Mouse (Mus musculus) adrenal gland, postnatal 36 days (tissue): ENCODE measurements at regions not wholly inside any gene's neighbourhood (a gene's known extent, or its start where the extent isn't known, plus 50 kb on each side); places are given as distances from the start of the nearest gene placed in this dataset.
A peak's percentile ranks its signal among the peaks of the same experiment; 100 is the strongest.

Experiments
- DNase-seq, 2 experiments: peaks; one replicate each; pipeline ENCODE4 v3.0.0; 2021; ENCODE audit warnings: mixed read lengths in 1 of 2

- no peak for DNase-seq
Measured at GRCm38 (mm10) chr17:76327371-76327770, 775.6 kb upstream of the Fam98a start.

- DNase-seq: peak in 1 of 2 experiments; percentile 13
Measured at GRCm38 (mm10) chr17:76294630-76295029, 742.9 kb upstream of the Fam98a start.
